Comparison of ENCODE assay signal across 8 mouse cellular contexts in the genomic region with DNA sequence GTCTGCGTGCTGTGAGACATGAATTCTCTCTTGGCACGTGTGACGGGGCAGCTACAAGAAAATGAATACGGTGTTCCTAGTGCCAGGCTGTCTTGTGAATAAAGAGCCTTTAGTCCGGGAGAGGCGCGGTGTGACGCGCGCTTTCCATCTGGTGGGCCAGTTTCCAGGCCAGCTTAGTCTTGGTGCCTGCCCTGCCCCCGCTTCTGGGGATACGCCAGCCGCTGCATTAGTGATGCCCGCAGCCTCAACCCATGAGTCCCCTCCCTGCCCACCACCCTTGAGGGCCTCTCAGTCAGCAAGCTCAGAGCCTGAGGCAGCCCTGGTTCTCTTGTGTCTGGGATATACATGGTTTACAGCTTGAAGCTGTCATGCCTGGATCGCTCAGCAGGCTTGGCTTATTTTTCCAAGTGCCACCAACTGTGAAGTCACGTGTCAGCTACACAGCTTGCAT. TPM values are rescaled to one million over a fixed set of nuclear protein-coding genes. Genes with fewer than 3 reads are reported as not detected.
DNase-seq lines count a peak whose midpoint lies in the region; ATAC-seq lines count a peak whose summit lies in the region.

No protein-coding gene starts in this region.

- 0 out of 2 replicates have a peak, but pooled peaks have one; percentile 17 for ATAC-seq in heart, embryonic 11.5 days (replicated peaks; ENCODE audit: insufficient number of reproducible peaks, low FRiP score, low TSS enrichment)
- peak; percentile 93 for ATAC-seq in kidney, embryonic 14.5 days (ENCODE audit: low FRiP score, low TSS enrichment)
- ATAC-seq in limb, embryonic 11.5 days (ENCODE audit: insufficient number of reproducible peaks, low FRiP score, low TSS enrichment, low read depth), result peak; percentile 72
- peak; percentile 93 for ATAC-seq in midbrain, embryonic 13.5 days

- H3K27ac ChIP-seq in heart, embryonic 11.5 days (ENCODE audit: low read depth, low read length), result peak overlapping the region; percentile 59
- H3K27ac ChIP-seq in kidney, embryonic 14.5 days (ENCODE audit: low read depth, low read length), result peak overlapping the region; percentile 66
- H3K27ac ChIP-seq in limb, embryonic 11.5 days (replicated peaks; ENCODE audit: low read depth, low read length), result no peak overlapping the region; the same call in 1 of the 2 replicates
- H3K27ac ChIP-seq in midbrain, embryonic 13.5 days, result peak overlapping the region; percentile 85

- DNase-seq in ovary, postnatal 14 days (ENCODE audit: low spot score), result peak; percentile 31
- no peak for DNase-seq in ovary, adult 18-20 months (ENCODE audit: low spot score)
- peak; percentile 83 for DNase-seq in fibroblast of lung, adult 2 months (ENCODE audit: low read depth)
- peak; percentile 73 for DNase-seq in limb, embryonic 11.5 days (ENCODE audit: low spot score)
- peak; percentile 92 for DNase-seq in telencephalon, adult 2 months (ENCODE audit: low read depth, low spot score)

- H3K9ac ChIP-seq in heart, embryonic 11.5 days (ENCODE audit: low read depth, low read length), result peak overlapping the region; percentile 52; the same call in 1 of the 2 replicates
- H3K9ac ChIP-seq in kidney, embryonic 14.5 days (ENCODE audit: low read depth, low read length), result peak overlapping the region; percentile 25; the same call in 1 of the 2 replicates
- peak overlapping the region; percentile 37; the same call in 1 of the 2 replicates for H3K9ac ChIP-seq in limb, embryonic 11.5 days (ENCODE audit: low read length)
- H3K9ac ChIP-seq in midbrain, embryonic 13.5 days (replicated peaks), result peak overlapping the region; percentile 51

- no peaks in the 10 kb centered on the region for H3K27me3 ChIP-seq in heart, embryonic 11.5 days (ENCODE audit: control insufficient read depth, insufficient read depth, low read length)
- H3K27me3 ChIP-seq in kidney, embryonic 14.5 days (ENCODE audit: control insufficient read depth, insufficient read depth, low read length), result no peaks in the 10 kb centered on the region
- no peaks in the 10 kb centered on the region for H3K27me3 ChIP-seq in limb, embryonic 11.5 days (ENCODE audit: control insufficient read depth, insufficient read depth, low read length)
- peaks cover 7% of the 10 kb centered on the region for H3K27me3 ChIP-seq in midbrain, embryonic 13.5 days

- H3K36me3 ChIP-seq in heart, embryonic 11.5 days (ENCODE audit: control insufficient read depth, insufficient read depth, low read length), result no peaks in the 10 kb centered on the region
- no peaks in the 10 kb centered on the region for H3K36me3 ChIP-seq in kidney, embryonic 14.5 days (ENCODE audit: control insufficient read depth, insufficient read depth, low read length)
- no peaks in the 10 kb centered on the region for H3K36me3 ChIP-seq in limb, embryonic 11.5 days (ENCODE audit: control insufficient read depth, insufficient read depth, low read length)
- no peaks in the 10 kb centered on the region for H3K36me3 ChIP-seq in midbrain, embryonic 13.5 days

- peaks cover 3% of the 10 kb centered on the region; the same call in 1 of the 2 replicates for H3K9me3 ChIP-seq in heart, embryonic 11.5 days (replicated peaks; ENCODE audit: control insufficient read depth, low read length)
- peaks cover 2% of the 10 kb centered on the region; the same call in 1 of the 2 replicates for H3K9me3 ChIP-seq in kidney, embryonic 14.5 days (ENCODE audit: control insufficient read depth, low read length)
- H3K9me3 ChIP-seq in limb, embryonic 11.5 days (ENCODE audit: control insufficient read depth, low read length), result no peaks in the 10 kb centered on the region; the same call in 1 of the 2 replicates
- 0 out of 2 replicates have a peak, but pooled peaks cover 3% of the 10 kb centered on the region for H3K9me3 ChIP-seq in midbrain, embryonic 13.5 days

- WGBS in heart, embryonic 11.5 days (ENCODE audit: insufficient replicate concordance), result 9% methylated on average over 16 of the region's 16 CpGs
- WGBS in kidney, embryonic 14.5 days, result 3% methylated on average over 16 of the region's 16 CpGs
- WGBS in limb, embryonic 11.5 days, result 5% methylated on average over 16 of the region's 16 CpGs
- WGBS in midbrain, embryonic 13.5 days, result 2% methylated on average over 16 of the region's 16 CpGs

- H3K4me2 ChIP-seq in heart, embryonic 11.5 days, result peak overlapping the region; percentile 72
- peak overlapping the region; percentile 54 for H3K4me2 ChIP-seq in kidney, embryonic 14.5 days (replicated peaks; ENCODE audit: low read depth, low read length)
- peak overlapping the region; percentile 55 for H3K4me2 ChIP-seq in limb, embryonic 11.5 days (ENCODE audit: low read depth, severe bottlenecking)
- peak overlapping the region; percentile 48 for H3K4me2 ChIP-seq in midbrain, embryonic 13.5 days (replicated peaks)

- H3K4me1 ChIP-seq in heart, embryonic 11.5 days (ENCODE audit: control insufficient read depth, insufficient read depth, low read length), result peaks cover 12% of the 10 kb centered on the region
- H3K4me1 ChIP-seq in kidney, embryonic 14.5 days (ENCODE audit: control insufficient read depth, insufficient read depth, low read length), result peaks cover 17% of the 10 kb centered on the region
- H3K4me1 ChIP-seq in limb, embryonic 11.5 days (ENCODE audit: control insufficient read depth, insufficient read depth, low read length), result peaks cover 9% of the 10 kb centered on the region; the same call in 1 of the 2 replicates
- peaks cover 26% of the 10 kb centered on the region for H3K4me1 ChIP-seq in midbrain, embryonic 13.5 days (replicated peaks)

- peak overlapping the region; percentile 32 for H3K4me3 ChIP-seq in heart, embryonic 11.5 days (ENCODE audit: low read depth, low read length)
- H3K4me3 ChIP-seq in kidney, embryonic 14.5 days (ENCODE audit: low read length), result peak overlapping the region; percentile 19
- peak overlapping the region; percentile 16 for H3K4me3 ChIP-seq in limb, embryonic 11.5 days (ENCODE audit: low read depth, low read length)
- peak overlapping the region; percentile 22 for H3K4me3 ChIP-seq in midbrain, embryonic 13.5 days (replicated peaks)

RNA-seq across cellular contexts. Expression of gene Fam120a, which starts 48.5 kb away (rescaled TPM):
- polyA plus RNA-seq in heart, embryonic 11.5 days (2014; fragmentation: Nextera tagmentation; extraction: Ambion mirVana), result 26.3 and 31.2 TPM in 2 replicates
- polyA plus RNA-seq in kidney, embryonic 14.5 days (2014; fragmentation: Nextera tagmentation; extraction: Ambion mirVana), result 41.4 and 49.6 TPM in 2 replicates
- 20.2 and 22.7 TPM in 2 replicates for polyA plus RNA-seq in limb, embryonic 11.5 days (2014; fragmentation: Nextera tagmentation; extraction: Ambion mirVana)
- polyA plus RNA-seq in midbrain, embryonic 13.5 days (2015; fragmentation: Nextera tagmentation; extraction: Ambion mirVana), result 11.5 and 12.2 TPM in 2 replicates

Comparison
In these comparisons a context has a peak if more than half of its experiments do, and no peak if none do; other contexts are left out.
1. ATAC-seq: peak in every context shown above with its lines; median percentile 93 in kidney, embryonic 14.5 days; 93 in midbrain, embryonic 13.5 days; 72 in limb, embryonic 11.5 days; 17 in heart, embryonic 11.5 days.